Mouse (Mus musculus) frontal cortex, adult 2 months (tissue): ENCODE measurements around the gene Clec12a. TPM values are rescaled to one million over a fixed set of nuclear protein-coding genes. Genes with fewer than 3 reads are reported as not detected.
"Not testable (repeated sequence)": the region's sequence is repeated elsewhere in the genome, so short reads cannot be mapped to it uniquely, and the experiment has no call there.

Experiments
- DNase-seq, 2 experiments: peaks; one replicate each; pipeline ENCODE4 v3.0.0; 2022; ENCODE audit warnings: low spot score in 1 of 2; ENCODE audit errors: extremely low spot score in 1 of 2
- polyA plus RNA-seq: library from polyadenylated mRNA; depleted of rRNA; stranded (reverse); fragments of >200 nt; gene quantifications from 2 replicates; pipeline ENCODE4 v1.2.3, GENCODE M21; 2012; rRNA removed

Clec12a gene
- polyA plus RNA-seq: 0.36 and 0.44 TPM in 2 replicates

DNA sequence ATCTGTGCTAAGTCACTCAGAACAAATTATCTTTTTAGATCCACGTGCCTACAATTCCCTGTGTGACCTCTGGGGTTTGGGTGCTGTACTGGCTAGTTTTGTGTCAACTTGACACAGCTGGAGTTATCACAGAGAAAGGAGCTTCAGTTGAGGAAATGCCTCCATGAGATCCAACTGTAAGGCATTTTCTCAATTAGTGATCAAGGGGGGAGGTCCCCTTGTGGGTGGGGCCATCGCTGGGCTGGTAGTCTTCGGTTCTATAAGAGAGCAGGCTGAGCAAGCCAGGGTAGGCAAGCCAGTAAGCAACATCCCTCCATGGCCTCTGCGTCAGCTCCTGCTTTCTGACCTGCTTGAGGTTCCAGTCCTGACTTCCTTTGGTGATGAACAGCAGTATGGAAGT lies at the start of gene Clec12a:
TSS of gene Clec12a (plus strand) at position 301 of the 400 bp plus-strand sequence.
- not testable (repeated sequence) for DNase-seq

- DNase-seq: no peak
Measured at GRCm38 (mm10) chr6:129304180-129304579, 38.3 kb upstream of the Clec12a start.

DNA sequence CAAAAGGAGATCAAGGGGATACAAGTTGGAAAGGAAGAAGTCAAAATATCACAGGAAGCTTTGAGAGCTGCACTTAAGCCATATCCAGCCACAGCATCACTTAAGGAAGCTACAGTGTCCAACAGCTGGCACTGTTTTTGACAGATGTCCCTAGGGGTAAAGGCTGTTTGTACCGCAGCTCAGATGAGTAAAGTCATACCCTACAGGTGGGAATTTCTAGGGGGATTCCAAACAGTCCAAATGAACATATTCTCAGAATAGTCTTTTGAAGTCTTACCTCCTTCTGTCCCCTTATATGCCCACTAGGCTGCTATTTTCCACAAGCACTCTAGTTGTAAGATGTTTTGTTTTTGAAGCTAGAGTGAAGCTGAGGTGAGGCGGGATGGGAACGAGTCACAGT lies 30.0 kb upstream of the Clec12a start:
- DNase-seq: no peak

GRCm38 (mm10) chr6:129314655-129315168 lies 27.8 kb upstream of the Clec12a start:
- no peak for DNase-seq

DNA sequence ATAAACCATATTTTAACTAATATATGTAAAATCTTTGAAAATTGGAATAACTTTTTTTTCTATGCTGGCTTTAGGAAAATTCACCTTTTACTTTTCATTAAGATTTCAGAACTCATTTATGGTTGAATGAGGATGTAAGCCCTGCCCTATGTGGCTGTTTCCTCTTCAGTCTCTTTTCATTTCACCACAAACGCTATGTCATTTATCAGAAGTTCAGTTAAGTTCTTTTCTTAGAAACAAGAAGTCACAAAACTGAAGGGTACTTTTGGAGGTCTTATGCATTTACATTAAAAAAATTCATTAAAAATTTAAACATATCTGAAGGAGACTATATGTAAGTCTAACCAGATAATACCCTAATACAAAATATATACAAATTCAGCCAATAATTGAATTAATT lies 26.8 kb upstream of the Clec12a start:
- no peak for DNase-seq

DNA sequence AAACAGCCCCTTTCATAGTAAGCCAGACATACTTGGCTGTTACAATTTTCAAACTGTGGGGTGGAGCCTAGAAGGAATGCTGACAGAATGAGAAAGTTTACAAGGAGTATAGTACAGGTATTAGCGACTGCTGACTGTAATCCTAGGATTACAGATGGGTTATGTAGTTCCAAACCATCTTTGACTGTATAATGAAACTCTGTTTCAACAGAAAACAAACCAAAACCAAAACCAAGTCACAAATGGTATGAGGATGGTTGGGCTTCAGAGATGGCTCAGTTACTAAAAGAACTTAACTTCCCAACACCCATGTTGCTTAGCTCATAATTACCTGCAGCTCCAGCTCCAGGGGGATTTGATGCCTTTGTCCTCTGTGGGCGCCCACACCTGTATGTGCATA lies 26.0 kb upstream of the Clec12a start:
- no peak for DNase-seq

DNA sequence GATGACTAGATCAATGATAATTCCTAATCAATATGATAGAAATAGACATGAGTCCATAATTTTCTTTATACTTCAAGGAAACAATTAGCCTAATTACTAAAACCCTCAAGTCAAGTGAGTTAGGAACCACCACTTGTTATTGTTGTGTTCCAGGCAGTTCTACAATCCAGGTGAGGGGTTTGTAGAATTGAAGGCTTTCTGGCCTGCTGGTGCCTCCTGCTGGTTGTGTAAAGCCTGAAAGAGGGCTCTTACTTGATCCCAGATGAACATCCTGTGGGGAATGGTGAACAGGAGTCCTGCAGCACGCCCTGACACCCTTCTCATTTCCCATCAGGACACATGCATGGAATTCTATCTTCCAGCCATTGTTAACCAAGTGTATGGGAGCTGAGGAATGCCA lies 24.1 kb upstream of the Clec12a start:
- no peak for DNase-seq

- DNase-seq: no peak
Measured at GRCm38 (mm10) chr6:129319331-129319730, 23.2 kb upstream of the Clec12a start.

GRCm38 (mm10) chr6:129326016-129326415 lies 16.5 kb upstream of the Clec12a start:
- DNase-seq: no peak

DNA sequence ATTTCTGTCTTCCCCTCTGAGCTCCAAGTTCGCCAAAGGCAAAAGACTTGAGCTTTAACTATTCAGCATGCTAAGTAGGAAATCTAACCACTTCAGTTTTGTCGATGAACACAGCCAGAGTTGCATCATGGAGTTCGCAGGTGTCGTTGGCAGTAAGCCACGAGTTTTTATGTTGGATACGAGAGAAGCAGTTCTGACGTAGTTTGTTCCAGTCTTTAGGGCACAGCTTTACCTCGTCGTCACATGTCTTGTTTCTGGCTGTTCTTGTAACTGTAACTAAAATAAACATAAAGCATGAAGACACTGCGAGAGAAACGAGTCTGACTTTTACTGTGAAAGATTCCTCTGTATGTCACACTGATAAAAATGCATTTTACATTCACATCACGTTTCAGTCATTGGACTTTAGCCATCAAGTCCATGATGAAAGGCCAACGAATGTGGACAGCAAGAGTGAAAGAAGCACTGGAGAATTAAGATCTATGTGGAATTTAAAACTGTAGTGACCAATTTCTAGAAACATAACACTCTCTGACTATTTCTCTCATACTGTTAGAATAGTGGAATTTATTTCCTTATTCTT lies 15.8 kb upstream of the Clec12a start:
- peak in 1 of 2 experiments; percentile 1 for DNase-seq

- no peak for DNase-seq
Measured at GRCm38 (mm10) chr6:129331610-129332009, 10.9 kb upstream of the Clec12a start, which contains the start of gene 4922502D21Rik. 4922502D21Rik (minus strand) TSS chr6:129331796.

GRCm38 (mm10) chr6:129333674-129334078 lies 8.8 kb upstream of the Clec12a start:
- DNase-seq: peak; percentile 36 to 43

DNA sequence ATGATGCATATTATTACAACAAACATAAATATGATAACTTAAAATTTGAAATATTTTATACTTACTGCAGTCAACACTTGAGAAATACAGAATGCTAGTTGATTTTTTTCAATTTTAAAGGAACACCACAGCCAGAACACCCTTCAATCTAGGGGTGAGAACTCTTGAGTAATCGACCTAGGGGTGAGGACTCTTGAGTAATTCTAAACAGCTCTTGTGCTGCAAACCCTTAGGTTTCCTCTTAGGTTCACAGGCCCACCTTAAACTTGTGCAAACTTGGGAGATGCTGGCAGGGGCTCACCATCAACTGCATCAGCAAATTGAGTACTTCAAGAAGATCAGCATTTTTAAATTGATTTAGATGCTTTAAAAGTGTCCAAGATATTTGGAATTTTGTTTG lies 4.7 kb upstream of the Clec12a start:
- no peak for DNase-seq

DNA sequence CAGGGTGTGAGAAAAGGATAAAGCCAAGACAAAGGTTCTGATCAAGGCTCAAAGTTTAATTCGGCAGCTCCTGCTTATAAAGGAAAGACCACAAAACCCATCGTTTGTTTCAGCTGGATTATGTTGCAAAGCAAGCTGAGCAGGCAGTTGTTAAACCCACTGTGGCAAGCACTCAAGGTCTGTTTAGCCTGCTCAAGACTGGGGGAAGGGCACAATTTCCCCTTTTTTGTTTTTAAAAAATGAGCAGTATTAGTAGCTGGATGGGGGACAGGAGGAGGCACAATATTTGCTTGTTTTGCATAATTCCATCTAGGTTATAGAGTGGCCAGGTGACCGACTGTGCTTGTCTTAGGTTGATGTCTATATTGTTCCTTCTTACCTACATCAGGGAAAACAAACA lies 1.9 kb downstream of the Clec12a start:
- DNase-seq: no peak

DNA sequence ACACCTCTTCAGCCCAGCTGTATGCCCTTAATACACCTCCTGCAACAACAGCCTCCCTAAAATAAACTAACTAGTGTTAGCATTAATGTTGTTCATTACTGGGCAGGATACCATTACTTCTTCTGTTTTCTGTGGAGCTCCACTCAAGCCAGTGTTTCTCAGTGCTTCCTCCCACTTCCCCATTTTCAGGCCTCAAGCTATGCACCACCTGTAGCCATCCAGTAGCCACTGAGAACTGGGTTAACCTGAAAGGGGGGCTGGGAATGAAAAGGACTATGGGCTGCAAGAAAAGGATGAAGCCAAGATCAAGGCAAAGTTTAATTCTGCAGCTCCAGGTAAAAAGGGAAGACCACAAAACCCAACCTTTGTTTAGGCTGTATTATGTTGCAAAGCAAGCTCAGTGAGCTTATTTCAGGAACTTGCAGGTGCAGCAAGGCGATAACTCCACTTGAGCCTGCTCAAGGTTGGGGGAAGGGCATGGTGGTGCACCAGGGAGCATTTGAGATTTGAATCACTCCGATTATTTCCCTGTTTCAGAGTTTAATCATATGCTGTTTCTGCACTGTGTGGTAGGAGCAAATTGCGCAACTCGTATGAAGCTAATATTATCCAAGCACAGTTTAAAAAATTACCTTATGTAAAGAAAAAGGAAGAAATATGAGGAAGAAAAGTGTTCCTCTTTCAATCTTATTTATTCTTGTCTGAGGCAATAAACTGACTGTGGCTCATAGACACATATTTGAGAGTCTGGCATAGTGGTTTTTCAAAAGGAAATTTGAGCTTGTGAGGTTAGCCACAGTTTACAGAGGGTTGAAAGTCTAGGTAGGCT lies 7.2 kb downstream of the Clec12a start:
- DNase-seq: peak in 1 of 2 experiments; percentile 3

DNA sequence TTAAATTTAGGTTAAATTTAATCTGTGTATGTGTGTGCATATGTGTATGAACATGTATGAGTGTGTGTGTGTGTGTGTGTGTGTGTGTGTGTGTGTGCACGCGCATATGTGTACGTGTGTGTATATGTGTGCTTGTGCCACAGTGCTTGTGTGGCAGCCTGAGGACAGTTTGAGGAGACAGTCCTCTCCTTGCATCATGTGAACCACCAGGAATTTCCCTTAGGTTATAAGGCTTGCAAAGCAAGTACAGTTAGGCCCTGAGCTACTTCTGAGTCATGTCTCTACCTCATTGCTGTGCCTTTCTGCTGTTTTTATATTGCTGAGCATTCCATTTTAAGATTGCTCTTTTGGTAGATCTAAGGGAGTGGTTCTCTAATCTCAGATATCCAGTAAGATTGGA lies 8.6 kb downstream of the Clec12a start:
- DNase-seq: no peak

DNA sequence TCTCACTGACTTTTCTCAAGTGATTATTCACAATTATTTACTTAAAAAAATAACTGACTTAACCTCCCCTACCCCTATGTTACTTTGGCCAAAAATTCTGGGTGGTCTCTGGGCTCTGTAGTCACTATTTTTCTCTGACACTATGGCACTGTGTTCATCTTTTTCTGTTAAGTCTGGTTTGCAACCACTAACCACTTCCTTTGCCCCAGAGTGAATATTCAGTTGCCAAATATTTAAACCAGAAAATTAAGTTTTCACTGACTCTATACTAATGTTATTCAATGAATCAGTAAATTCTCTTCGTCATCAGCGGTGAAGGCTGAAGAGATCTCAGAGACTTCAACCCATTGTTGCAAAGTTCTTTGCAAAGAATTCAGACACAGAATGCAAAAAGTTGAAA lies 13.3 kb downstream of the Clec12a start:
- DNase-seq: no peak

- no peak for DNase-seq
Measured at GRCm38 (mm10) chr6:129356430-129356829, 13.9 kb downstream of the Clec12a start.

- DNase-seq: no peak
Measured at GRCm38 (mm10) chr6:129359515-129359914, 17.0 kb downstream of the Clec12a start.

DNA sequence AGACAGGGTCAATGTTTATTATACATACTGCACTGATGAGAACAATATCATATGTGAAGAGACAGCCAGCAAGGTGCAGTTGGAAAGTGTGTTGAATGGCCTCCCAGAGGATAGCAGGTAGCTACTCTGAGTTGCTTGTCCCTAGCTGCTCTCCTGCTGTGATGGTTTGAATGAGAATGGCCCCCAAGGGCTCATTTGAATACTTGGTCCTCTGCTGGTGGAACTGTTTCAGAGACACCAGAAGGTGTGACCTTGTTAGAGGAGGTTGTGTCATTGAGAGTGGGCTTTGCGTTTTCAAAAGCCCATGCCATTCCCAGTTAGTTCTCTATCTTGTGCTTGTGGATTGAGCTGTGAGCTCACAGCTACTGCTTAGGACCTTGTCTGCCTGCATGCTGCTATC lies 21.5 kb downstream of the Clec12a start:
- DNase-seq: no peak

- DNase-seq: peak in 1 of 2 experiments; percentile 63
Measured at GRCm38 (mm10) chr6:129365959-129366359, 23.5 kb downstream of the Clec12a start.
